Mouse (Mus musculus) intestine, embryonic 16.5 days (tissue): ENCODE data around the gene Spata19. TPM values are rescaled to one million over a fixed set of nuclear protein-coding genes. Genes with fewer than 3 reads are reported as not detected.

Experiments used
- ATAC-seq: fragments of 200-750 bp; cut with Nextera tagmentation; 2 replicates; pipeline ENCODE4 v1.8.0; 2017; ENCODE audit warnings: moderate TSS enrichment, moderate library complexity
- H3K27ac ChIP-seq: fragments of 300-500 bp; sonication (generic); 2 replicates; pipeline ENCODE4 v1.5.1; 2014; ENCODE audit warnings: mild to moderate bottlenecking, low read length
- H3K27me3 ChIP-seq: fragments of 300-500 bp; sonication (generic); replicated peaks from 2 replicates; pipeline ENCODE4 v1.6.1; 2014; ENCODE audit warnings: low read length, control low read depth, mixed read lengths; ENCODE audit not compliant: control insufficient read depth, insufficient read depth
- H3K36me3 ChIP-seq: fragments of 300-500 bp; sonication (generic); 2 replicates; pipeline ENCODE4 v1.6.1; 2014; ENCODE audit warnings: low read length, control low read depth; ENCODE audit not compliant: control insufficient read depth, insufficient read depth
- H3K4me1 ChIP-seq: fragments of 300-500 bp; sonication (generic); 2 replicates; pipeline ENCODE4 v1.6.1; 2014; ENCODE audit warnings: low read length, control low read depth, mixed read lengths; ENCODE audit not compliant: control insufficient read depth, insufficient read depth
- H3K4me2 ChIP-seq: fragments of 300-500 bp; sonication (generic); 2 replicates; pipeline ENCODE4 v1.6.1; 2014; ENCODE audit warnings: low read depth, low read length, control low read depth
- H3K4me3 ChIP-seq: fragments of 300-500 bp; sonication (generic); 2 replicates; pipeline ENCODE4 v1.5.1; 2014; ENCODE audit warnings: mild to moderate bottlenecking, low read length
- H3K9ac ChIP-seq: fragments of 300-500 bp; sonication (generic); 2 replicates; pipeline ENCODE4 v1.6.1; 2014; ENCODE audit warnings: low read depth, low read length
- H3K9me3 ChIP-seq: fragments of 300-500 bp; sonication (generic); 2 replicates; pipeline ENCODE4 v1.6.1; 2016; ENCODE audit warnings: low read length, control low read depth; ENCODE audit not compliant: control insufficient read depth
- WGBS: fragments of 180-500 bp; shearing (Covaris S2); extraction: QIAGEN DNeasy Blood & Tissue Kit; methylation state at CpG from one replicate; pipeline ENCODE4 v1.1.7; 2014; 5-methylcytosine and 5-hydroxymethylcytosine counted together
- polyA plus RNA-seq: library from polyadenylated mRNA; unstranded; fragments of >200 nt; fragmentation: Nextera tagmentation; extraction: Ambion mirVana; gene quantifications from 2 replicates; pipeline ENCODE4 v1.2.1, GENCODE M21; 2015

Gene Spata19
- polyA plus RNA-seq, 1 experiment from 2014 or later: not detected

GRCm38 (mm10) chr9:27424511-27424910, 27.9 kb downstream of the Spata19 start:
- Histone ChIP-seq H3K27ac (no peak overlapping the region), H3K9ac (no peak overlapping the region), H3K27me3 (no peaks in the 10 kb centered on the region), H3K9me3 (no peaks in the 10 kb centered on the region), H3K4me1 (no peaks in the 10 kb centered on the region), H3K4me3 (no peak overlapping the region), H3K4me2 (no peak overlapping the region), H3K36me3 (no peaks in the 10 kb centered on the region)
- ATAC-seq: no peak
- WGBS: 65% methylated on average over 4 of the region's 4 CpGs

- WGBS: 55% methylated on average over 4 of the region's 4 CpGs
- H3K9me3 ChIP-seq: no peaks in the 10 kb centered on the region
- no peak overlapping the region for H3K4me2 ChIP-seq
- H3K4me3 ChIP-seq: no peak overlapping the region
- H3K27me3 ChIP-seq: no peaks in the 10 kb centered on the region
- H3K4me1 ChIP-seq: no peaks in the 10 kb centered on the region
- H3K9ac ChIP-seq: no peak overlapping the region
- H3K36me3 ChIP-seq: no peaks in the 10 kb centered on the region
- no peak overlapping the region for H3K27ac ChIP-seq
- ATAC-seq: no peak
These were observed 32.0 kb downstream of the Spata19 start for GRCm38 (mm10) chr9:27428552-27428951.

- Histone ChIP-seq H3K4me1 (no peaks in the 10 kb centered on the region), H3K27me3 (no peaks in the 10 kb centered on the region), H3K9me3 (no peaks in the 10 kb centered on the region), H3K4me3 (no peak overlapping the region), H3K9ac (no peak overlapping the region), H3K27ac (no peak overlapping the region), H3K36me3 (no peaks in the 10 kb centered on the region), H3K4me2 (no peak overlapping the region)
- ATAC-seq: no peak
- WGBS: 79% methylated on average over 7 of the region's 7 CpGs
These were observed 36.7 kb downstream of the Spata19 start for GRCm38 (mm10) chr9:27433301-27433700.

- H3K27ac ChIP-seq: no peak overlapping the region
- WGBS: 57% methylated on average over 9 of the region's 9 CpGs
- H3K27me3 ChIP-seq: no peaks in the 10 kb centered on the region
- no peaks in the 10 kb centered on the region for H3K36me3 ChIP-seq
- no peaks in the 10 kb centered on the region for H3K4me1 ChIP-seq
- H3K9me3 ChIP-seq: no peaks in the 10 kb centered on the region
- no peak overlapping the region for H3K4me2 ChIP-seq
- H3K9ac ChIP-seq: no peak overlapping the region
- H3K4me3 ChIP-seq: no peak overlapping the region
- ATAC-seq: no peak
These were observed 39.3 kb downstream of the Spata19 start for GRCm38 (mm10) chr9:27435936-27436335.

- Histone ChIP-seq H3K9me3 (no peaks in the 10 kb centered on the region), H3K4me3 (no peak overlapping the region), H3K36me3 (no peaks in the 10 kb centered on the region), H3K27ac (no peak overlapping the region), H3K4me1 (no peaks in the 10 kb centered on the region), H3K9ac (no peak overlapping the region), H3K4me2 (no peak overlapping the region), H3K27me3 (no peaks in the 10 kb centered on the region)
- 56% methylated on average over 7 of the region's 7 CpGs for WGBS
- no peak for ATAC-seq
These were observed 40.9 kb downstream of the Spata19 start for GRCm38 (mm10) chr9:27437391-27438061.

- WGBS: 52% methylated on average over 9 of the region's 9 CpGs
- no peaks in the 10 kb centered on the region for H3K36me3 ChIP-seq
- H3K9ac ChIP-seq: no peak overlapping the region
- no peak for ATAC-seq
- no peaks in the 10 kb centered on the region for H3K9me3 ChIP-seq
- H3K4me2 ChIP-seq: no peak overlapping the region
- no peak overlapping the region for H3K27ac ChIP-seq
- no peak overlapping the region for H3K4me3 ChIP-seq
- no peaks in the 10 kb centered on the region for H3K27me3 ChIP-seq
- no peaks in the 10 kb centered on the region for H3K4me1 ChIP-seq
These were observed 53.3 kb downstream of the Spata19 start for GRCm38 (mm10) chr9:27449780-27450422.

Other genes starting within 250 kb of the Spata19 start
- gene Jam3, start 241.4 kb upstream of the Spata19 start, polyA plus RNA-seq: 36.5 and 41.4 TPM in 2 replicates
- gene Igsf9b, start 97.6 kb upstream of the Spata19 start, polyA plus RNA-seq: 4.1 and 4.2 TPM in 2 replicates